Mouse (Mus musculus): ENCODE data around the gene Bpifc.

- no peak for TF ChIP-seq EP300 (IDR thresholded peaks at IDR 0.05; ENCODE audit: low read depth)
- TF ChIP-seq CTCF (IDR thresholded peaks at IDR 0.05; ENCODE audit: low read depth): no peak
These were observed 22.5 kb upstream of the Bpifc start for GRCm38 (mm10) chr10:86034007-86034728.

Data from liver, postnatal 0 days (tissue).